Mouse (Mus musculus) spleen, adult 12 weeks (tissue): Measurements from ENCODE around the gene Gm17604.

Experiments
- DNase-seq: peaks from one replicate; pipeline ENCODE4 v3.0.0; 2022; ENCODE audit warnings: low spot score

Gene Gm17604

DNA sequence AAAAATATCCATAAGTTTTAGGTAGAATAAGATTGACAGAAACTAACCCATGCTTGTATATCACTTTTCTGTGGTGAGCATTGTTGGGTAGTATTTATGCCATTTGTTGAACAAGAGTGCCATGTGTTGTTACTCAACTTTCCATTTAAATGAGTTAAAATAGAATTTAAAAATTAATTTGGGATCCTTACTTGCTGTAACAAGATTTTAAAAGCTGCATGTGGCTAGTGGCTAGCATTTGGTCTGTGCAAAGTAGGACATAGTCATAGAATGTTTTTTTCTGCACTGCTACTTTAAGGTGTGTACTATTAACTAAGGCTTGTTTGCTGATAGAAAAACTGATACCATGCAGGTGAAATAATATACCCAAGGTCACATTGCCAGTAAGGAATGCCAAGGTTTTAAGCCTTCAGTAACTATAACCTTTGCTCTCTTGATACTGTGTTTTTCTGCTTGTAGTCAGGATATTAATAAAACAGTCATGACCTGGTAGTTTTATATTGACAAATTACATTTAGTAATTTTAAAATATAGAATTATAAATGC is at the start of gene Gm17604:
Gene Gm17604 (minus strand): TSS at position 51 of the 546 bp plus-strand sequence.
- DNase-seq, result no peak

- no peak for DNase-seq
These were observed 45.3 kb upstream of the Gm17604 start for GRCm38 (mm10) chrX:165049929-165050328.

GRCm38 (mm10) chrX:165003141-165003540 is 1.5 kb downstream of the Gm17604 start:
- DNase-seq, result no peak

DNA sequence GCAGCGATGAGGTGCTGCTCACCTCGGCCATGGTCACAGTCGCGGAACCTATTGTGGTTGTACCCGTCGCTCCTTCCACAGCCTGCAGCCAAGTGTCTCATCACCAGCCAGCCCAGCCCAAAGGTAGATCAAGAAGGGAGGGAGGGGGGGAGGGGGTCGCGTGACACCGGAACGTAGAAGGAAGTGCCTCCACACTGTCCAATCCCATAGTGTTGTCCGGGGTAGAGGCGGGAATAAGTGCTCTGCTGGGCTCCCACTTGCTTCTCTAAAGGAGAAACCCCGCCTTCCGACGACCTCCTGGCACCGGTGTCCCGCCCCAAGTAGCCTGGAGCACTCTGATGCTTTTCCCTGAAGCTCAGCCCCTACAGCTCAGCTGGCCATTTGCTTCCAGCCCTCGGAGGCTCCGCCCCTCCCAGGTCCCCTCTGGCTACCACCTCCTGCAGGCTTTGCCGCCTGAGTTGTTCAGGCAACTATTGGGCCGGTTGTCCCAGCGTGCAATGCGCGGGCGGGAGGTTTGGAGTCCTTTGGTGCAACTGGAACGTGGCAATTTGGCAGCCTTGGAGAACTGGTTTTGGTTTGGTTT is 24.3 kb downstream of the Gm17604 start, which contains the start of the genes Mospd2 and Fancb:
Gene Mospd2 (minus strand): TSS at position 183 of the 583 bp plus-strand sequence.
Gene Fancb (plus strand): TSS at position 400 of the 583 bp plus-strand sequence.
- DNase-seq, result peak; percentile 67

DNA sequence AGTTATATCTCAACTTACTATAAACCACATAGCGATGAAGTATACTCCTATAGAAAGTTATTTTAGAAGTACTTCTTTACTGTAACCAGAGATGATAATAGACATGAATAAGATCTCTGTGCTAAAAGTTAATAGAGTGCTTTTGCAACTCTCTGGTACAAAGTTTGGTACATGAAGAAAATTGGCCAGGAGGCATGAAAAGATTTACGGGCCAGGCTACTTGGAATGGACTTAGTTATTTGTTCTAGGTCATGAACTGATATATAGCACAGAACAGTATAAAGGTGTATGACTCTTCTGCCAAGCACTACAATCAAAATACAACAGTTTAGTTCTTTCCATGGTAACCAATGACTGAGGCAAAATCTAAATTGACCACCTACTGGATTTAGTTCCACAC is 25.8 kb downstream of the Gm17604 start:
- no peak for DNase-seq

DNA sequence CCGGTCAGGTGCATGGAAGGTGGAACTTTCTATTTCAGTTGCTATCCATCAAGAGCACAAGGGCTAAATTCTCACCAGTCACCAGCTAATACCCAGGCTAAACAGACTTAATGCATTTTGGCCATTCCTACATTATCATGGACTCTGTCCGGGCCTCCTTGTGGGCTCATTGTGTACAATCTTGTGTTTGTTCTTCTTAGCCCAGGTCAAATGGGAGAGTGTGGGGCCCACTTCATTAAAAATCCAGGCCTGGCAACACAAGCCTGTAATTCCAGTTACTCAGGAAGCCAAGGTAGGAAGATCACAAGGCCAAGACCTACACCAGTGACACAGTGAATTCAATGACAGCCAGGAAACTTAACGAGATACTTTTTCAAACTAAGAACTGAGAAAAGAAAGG is 33.4 kb downstream of the Gm17604 start:
- no peak for DNase-seq

- no peak for DNase-seq
These were observed 38.7 kb downstream of the Gm17604 start for GRCm38 (mm10) chrX:164965750-164966448.
